8 mouse cellular contexts compared by ENCODE assay signal in the genomic region with DNA sequence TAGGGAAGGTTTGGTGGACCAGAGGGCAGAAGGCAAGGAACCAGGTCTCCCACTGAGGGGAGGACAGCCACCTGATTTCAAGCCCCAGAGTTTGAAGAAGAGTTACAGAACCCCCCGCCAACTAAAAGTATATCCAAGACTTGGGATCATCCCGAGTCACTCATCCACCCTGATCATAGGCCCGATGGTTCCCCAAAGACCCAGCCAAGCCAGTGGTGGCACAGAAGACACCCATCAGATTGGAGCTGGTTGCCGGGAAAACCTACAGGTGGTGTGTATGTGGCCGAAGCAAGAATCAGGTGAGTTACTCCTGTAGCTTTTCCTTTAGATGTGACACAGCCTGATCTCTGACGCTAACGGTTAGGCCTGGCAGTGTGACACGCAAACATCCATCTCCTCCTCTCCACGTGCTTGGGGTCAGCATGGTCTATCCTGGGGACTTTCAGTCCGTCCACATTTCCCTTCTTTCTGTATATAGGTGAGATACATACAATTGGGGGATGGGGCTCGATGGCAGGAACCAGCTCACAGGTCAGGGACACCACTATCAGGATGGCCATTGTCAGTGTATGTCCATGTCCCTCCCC. TPM values are rescaled to one million over a fixed set of nuclear protein-coding genes. Genes with fewer than 3 reads are reported as not detected.
DNase-seq lines count a peak whose midpoint lies in the region; ATAC-seq and TF ChIP-seq lines count a peak whose summit lies in the region.

No protein-coding gene starts in this region.

- peak overlapping the region; percentile 56 for H3K4me2 ChIP-seq in kidney, embryonic 14.5 days (replicated peaks; ENCODE audit: low read depth, low read length)
- peak overlapping the region; percentile 87 for H3K4me2 ChIP-seq in hindbrain, embryonic 13.5 days
- peak overlapping the region; percentile 67 for H3K4me2 ChIP-seq in midbrain, embryonic 13.5 days (replicated peaks)

- H3K27me3 ChIP-seq in kidney, embryonic 14.5 days (ENCODE audit: control insufficient read depth, insufficient read depth, low read length): no peaks in the 10 kb centered on the region
- H3K27me3 ChIP-seq in hindbrain, embryonic 13.5 days: no peaks in the 10 kb centered on the region
- 0 out of 2 replicates have a peak, but pooled peaks cover 3% of the 10 kb centered on the region for H3K27me3 ChIP-seq in midbrain, embryonic 13.5 days

- peaks cover 21% of the 10 kb centered on the region for H3K4me1 ChIP-seq in kidney, embryonic 14.5 days (ENCODE audit: control insufficient read depth, insufficient read depth, low read length)
- peaks cover 4% of the 10 kb centered on the region for H3K4me1 ChIP-seq in cortical plate, adult 2 months (ENCODE audit: control insufficient read depth, insufficient read depth, low read length)
- peaks cover 26% of the 10 kb centered on the region for H3K4me1 ChIP-seq in hindbrain, embryonic 13.5 days (replicated peaks)
- peaks cover 19% of the 10 kb centered on the region for H3K4me1 ChIP-seq in midbrain, embryonic 13.5 days (replicated peaks)

- H3K9me3 ChIP-seq in kidney, embryonic 14.5 days (ENCODE audit: control insufficient read depth, low read length): no peaks in the 10 kb centered on the region
- no peaks in the 10 kb centered on the region for H3K9me3 ChIP-seq in hindbrain, embryonic 13.5 days
- no peaks in the 10 kb centered on the region for H3K9me3 ChIP-seq in midbrain, embryonic 13.5 days

- peak overlapping the region; percentile 42 for H3K9ac ChIP-seq in kidney, embryonic 14.5 days (ENCODE audit: low read depth, low read length)
- H3K9ac ChIP-seq in hindbrain, embryonic 13.5 days: peak overlapping the region; percentile 73; the same call in 1 of the 2 replicates
- peak overlapping the region; percentile 46 for H3K9ac ChIP-seq in midbrain, embryonic 13.5 days (replicated peaks)

- peak overlapping the region; percentile 26; the same call in 1 of the 2 replicates for H3K27ac ChIP-seq in kidney, embryonic 14.5 days (ENCODE audit: low read depth, low read length)
- H3K27ac ChIP-seq in cortical plate, adult 2 months (ENCODE audit: insufficient read depth, low read length): no peak overlapping the region
- H3K27ac ChIP-seq in hindbrain, embryonic 13.5 days: no peak overlapping the region
- H3K27ac ChIP-seq in midbrain, embryonic 13.5 days: no peak overlapping the region

- no peak for ATAC-seq in kidney, embryonic 14.5 days (ENCODE audit: low FRiP score, low TSS enrichment)
- ATAC-seq in hindbrain, embryonic 13.5 days (ENCODE audit: low FRiP score): no peak
- ATAC-seq in midbrain, embryonic 13.5 days: no peak

- DNase-seq in kidney, adult 9 months: no peak
- DNase-seq in thymus, postnatal 14 days: no peak
- no peak for DNase-seq in cerebellum, adult 11-12 months
- no peak for DNase-seq in urinary bladder, postnatal 25 days (ENCODE audit: low spot score)

- peak overlapping the region; percentile 35 for H3K4me3 ChIP-seq in kidney, embryonic 14.5 days (ENCODE audit: low read length)
- H3K4me3 ChIP-seq in cortical plate, adult 2 months (ENCODE audit: insufficient read depth, low read length): peak overlapping the region; percentile 41
- H3K4me3 ChIP-seq in hindbrain, embryonic 13.5 days: peak overlapping the region; percentile 44
- H3K4me3 ChIP-seq in midbrain, embryonic 13.5 days (replicated peaks): peak overlapping the region; percentile 35

- no peak for TF ChIP-seq CTCF in cortical plate, adult 2 months (IDR thresholded peaks at IDR 0.05; ENCODE audit: extremely low read depth, insufficient read depth, low read length)

- WGBS in kidney, embryonic 14.5 days: 66% methylated on average over 11 of the region's 11 CpGs
- WGBS in hindbrain, embryonic 13.5 days: 74% methylated on average over 11 of the region's 11 CpGs
- WGBS in midbrain, embryonic 13.5 days: 73% methylated on average over 11 of the region's 11 CpGs

- TF ChIP-seq POLR2A in cortical plate, adult 2 months (IDR thresholded peaks at IDR 0.05; ENCODE audit: extremely low read depth, insufficient read depth, low read length): no peak

- peaks cover 50% of the 10 kb centered on the region for H3K36me3 ChIP-seq in kidney, embryonic 14.5 days (ENCODE audit: control insufficient read depth, insufficient read depth, low read length)
- peaks cover 56% of the 10 kb centered on the region for H3K36me3 ChIP-seq in hindbrain, embryonic 13.5 days
- peaks cover 41% of the 10 kb centered on the region for H3K36me3 ChIP-seq in midbrain, embryonic 13.5 days

RNA-seq across cellular contexts. Expression of gene Cisd3, which starts 0.8 kb away (rescaled TPM):
- 30.5 and 34.2 TPM in 2 replicates for polyA plus RNA-seq in kidney, embryonic 14.5 days (2014; fragmentation: Nextera tagmentation; extraction: Ambion mirVana)
- polyA plus RNA-seq in cortical plate, adult 2 months (2012; rRNA removed): 59.9 and 65.5 TPM in 2 replicates
- 23.8 and 25.6 TPM in 2 replicates for polyA plus RNA-seq in hindbrain, embryonic 13.5 days (2015; fragmentation: Nextera tagmentation; extraction: Ambion mirVana)
- 14.4 and 16.1 TPM in 2 replicates for polyA plus RNA-seq in midbrain, embryonic 13.5 days (2015; fragmentation: Nextera tagmentation; extraction: Ambion mirVana)

RNA-seq across cellular contexts. Expression of gene Pcgf2, which starts 13.9 kb away (rescaled TPM):
- polyA plus RNA-seq in kidney, embryonic 14.5 days (2014; fragmentation: Nextera tagmentation; extraction: Ambion mirVana): 19.3 and 23.1 TPM in 2 replicates
- 64.1 and 72.2 TPM in 2 replicates for polyA plus RNA-seq in cortical plate, adult 2 months (2012; rRNA removed)
- polyA plus RNA-seq in hindbrain, embryonic 13.5 days (2015; fragmentation: Nextera tagmentation; extraction: Ambion mirVana): 26.2 and 26.3 TPM in 2 replicates
- 23.6 and 25.3 TPM in 2 replicates for polyA plus RNA-seq in midbrain, embryonic 13.5 days (2015; fragmentation: Nextera tagmentation; extraction: Ambion mirVana)

RNA-seq across cellular contexts. Expression of gene Psmb3, which starts 16.8 kb away (rescaled TPM):
- polyA plus RNA-seq in kidney, embryonic 14.5 days (2014; fragmentation: Nextera tagmentation; extraction: Ambion mirVana): 525 and 539 TPM in 2 replicates
- polyA plus RNA-seq in cortical plate, adult 2 months (2012; rRNA removed): 249 and 256 TPM in 2 replicates
- 476 and 483 TPM in 2 replicates for polyA plus RNA-seq in hindbrain, embryonic 13.5 days (2015; fragmentation: Nextera tagmentation; extraction: Ambion mirVana)
- 503 and 505 TPM in 2 replicates for polyA plus RNA-seq in midbrain, embryonic 13.5 days (2015; fragmentation: Nextera tagmentation; extraction: Ambion mirVana)

RNA-seq across cellular contexts. Expression of gene Mllt6, which starts 23.2 kb away (rescaled TPM):
- 5.7 and 10.0 TPM in 2 replicates for polyA plus RNA-seq in kidney, embryonic 14.5 days (2014; fragmentation: Nextera tagmentation; extraction: Ambion mirVana)
- 78.5 and 83.4 TPM in 2 replicates for polyA plus RNA-seq in cortical plate, adult 2 months (2012; rRNA removed)
- 3.4 and 4.1 TPM in 2 replicates for polyA plus RNA-seq in hindbrain, embryonic 13.5 days (2015; fragmentation: Nextera tagmentation; extraction: Ambion mirVana)
- 3.1 and 3.9 TPM in 2 replicates for polyA plus RNA-seq in midbrain, embryonic 13.5 days (2015; fragmentation: Nextera tagmentation; extraction: Ambion mirVana)

RNA-seq across cellular contexts. Expression of gene Epop, which starts 56.9 kb away (rescaled TPM):
- polyA plus RNA-seq in kidney, embryonic 14.5 days (2014; fragmentation: Nextera tagmentation; extraction: Ambion mirVana): 6.3 and 6.9 TPM in 2 replicates
- 89.5 and 95.2 TPM in 2 replicates for polyA plus RNA-seq in cortical plate, adult 2 months (2012; rRNA removed)
- 2.3 and 3.0 TPM in 2 replicates for polyA plus RNA-seq in hindbrain, embryonic 13.5 days (2015; fragmentation: Nextera tagmentation; extraction: Ambion mirVana)
- 3.0 and 4.2 TPM in 2 replicates for polyA plus RNA-seq in midbrain, embryonic 13.5 days (2015; fragmentation: Nextera tagmentation; extraction: Ambion mirVana)
